Mouse (Mus musculus): ENCODE results near the gene Cmss1.

GRCm38 (mm10) chr16:57534811-57535210, 71.9 kb downstream of the Cmss1 start:
- TF ChIP-seq SRF (IDR thresholded peaks at IDR 0.05; ENCODE audit: control insufficient read depth, insufficient read length, low read depth) (no peak), E2F4 (IDR thresholded peaks at IDR 0.05; ENCODE audit: insufficient read depth) (no peak), POLR2A (IDR thresholded peaks at IDR 0.05; ENCODE audit: insufficient read length, low read depth) (no peak), POLR2AphosphoS2 (IDR thresholded peaks at IDR 0.05; ENCODE audit: insufficient read length, low read depth) (no peak), MAX (IDR thresholded peaks at IDR 0.05; ENCODE audit: low read depth) (no peak), TCF12 (IDR thresholded peaks at IDR 0.05; ENCODE audit: insufficient read depth, poor library complexity, severe bottlenecking) (no peak), TCF3 (IDR thresholded peaks at IDR 0.05; ENCODE audit: insufficient read length, low read depth) (no peak), REST (IDR thresholded peaks at IDR 0.05; ENCODE audit: insufficient read depth, insufficient read length) (no peak), USF1 (IDR thresholded peaks at IDR 0.05; ENCODE audit: low read depth) (no peak), CEBPB (IDR thresholded peaks at IDR 0.05; ENCODE audit: insufficient read depth, poor library complexity, severe bottlenecking) (no peak)

Data from myocyte (in vitro differentiated cells).